Mouse (Mus musculus): ENCODE results near the gene Rhobtb1.

DNA sequence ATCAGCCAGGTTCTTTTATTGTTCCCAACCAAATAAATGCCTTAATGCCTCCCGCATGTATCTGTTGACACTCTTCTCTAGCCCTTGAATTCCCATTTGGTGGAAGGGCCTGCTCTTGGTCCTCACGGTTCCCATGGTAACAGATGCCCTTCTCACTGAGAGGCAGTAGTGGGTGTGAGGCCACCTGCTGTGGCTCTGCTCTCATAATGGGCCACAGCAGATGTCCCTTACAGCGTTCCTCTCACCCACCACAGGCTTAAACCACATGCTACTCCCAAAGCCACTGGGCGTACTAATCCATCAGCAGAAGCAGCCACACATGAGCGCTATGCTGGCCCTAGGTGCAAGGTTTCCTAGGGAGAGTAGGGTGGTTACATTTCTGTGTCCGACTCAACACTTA, 87.1 kb downstream of the Rhobtb1 start:
- TF ChIP-seq EP300 (IDR thresholded peaks at IDR 0.05; ENCODE audit: low read depth) (no peak), CTCF (IDR thresholded peaks at IDR 0.05; ENCODE audit: low read depth) (no peak)
